Mouse (Mus musculus): ENCODE results near the gene Pcsk2.

Pcsk2 gene

DNA sequence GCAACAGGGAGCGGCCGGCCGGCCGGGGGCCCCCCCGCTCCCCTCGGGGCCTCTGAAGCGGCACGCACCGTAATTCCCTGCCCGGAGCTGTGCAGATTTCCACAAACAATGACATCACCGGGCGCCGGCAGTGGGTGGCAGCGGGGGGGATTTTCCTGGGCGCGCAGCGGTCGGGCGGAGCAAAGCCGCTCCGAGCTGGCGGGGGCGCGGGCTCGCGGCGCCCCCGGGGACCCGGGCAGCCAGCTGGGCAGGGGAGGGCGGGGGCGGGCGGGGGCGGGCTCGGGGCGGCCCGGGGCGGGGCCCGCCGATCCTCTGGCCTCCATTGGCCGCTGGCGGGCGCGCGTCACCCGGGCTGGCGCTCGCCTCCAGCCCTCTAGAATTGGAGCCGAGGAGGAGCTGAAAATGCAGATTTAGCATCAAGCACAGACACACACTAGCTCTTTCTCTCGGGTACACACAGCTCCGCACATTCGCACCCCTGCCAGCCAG is at the start of gene Pcsk2:
TSS of gene Pcsk2 (plus strand) at position 399 of the 489 bp plus-strand sequence.
- in situ Hi-C loops (cut with MboI; ENCODE audit: low pct_unique_long_range_greater_than_20kb in 1 of 2, low sequenced_read_pairs in 2 of 2, unreplicated experiment in 1 of 2) = loop anchor here in 1 of 2 experiments (25.0 kb wide), 2 partner anchors 166 to 434 kb away; no protein-coding TSS in a partner anchor

DNA sequence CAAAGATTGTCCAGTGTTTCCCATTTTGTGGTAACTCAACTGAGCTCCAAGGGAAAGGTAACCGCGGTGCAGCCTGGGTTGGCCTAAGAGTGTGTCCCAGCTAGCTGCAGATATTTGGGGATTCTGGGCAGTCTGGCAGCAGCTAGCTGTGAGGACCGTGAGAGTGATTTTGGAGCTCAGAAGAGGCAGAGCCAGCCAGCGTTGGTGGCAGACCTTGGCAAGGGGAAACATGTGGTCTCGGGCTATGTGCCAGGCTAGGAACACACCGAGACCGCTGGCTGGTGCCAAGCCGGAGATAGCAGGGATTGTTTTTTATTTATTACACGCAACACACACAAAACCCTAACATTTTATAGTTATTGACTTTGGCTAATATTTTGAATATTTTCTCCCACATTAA is 45.1 kb upstream of the Pcsk2 start:
- in situ Hi-C loops (cut with MboI; ENCODE audit: low pct_unique_long_range_greater_than_20kb in 1 of 2, low sequenced_read_pairs in 2 of 2, unreplicated experiment in 1 of 2) = no loop called here

DNA sequence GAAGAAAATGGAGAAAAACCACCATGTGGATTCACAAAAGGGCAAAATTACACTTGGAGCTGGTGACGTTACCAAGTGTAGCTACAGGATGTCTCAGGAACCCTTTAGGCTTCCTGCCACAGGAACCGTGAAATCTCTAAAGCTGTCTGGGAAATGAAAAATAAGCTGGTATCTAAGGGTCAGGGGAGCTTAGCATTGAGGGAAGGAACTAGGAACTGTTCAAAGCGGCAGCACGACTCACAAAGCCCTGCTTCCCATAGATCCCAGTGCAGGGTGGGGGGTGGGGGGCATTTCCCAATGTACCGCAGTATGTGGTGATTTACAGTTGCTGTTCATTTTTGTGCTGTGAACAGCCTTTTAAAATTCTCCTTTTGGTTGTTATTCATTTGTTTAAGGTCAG is 44.2 kb upstream of the Pcsk2 start:
- in situ Hi-C loops (cut with MboI; ENCODE audit: low pct_unique_long_range_greater_than_20kb in 1 of 2, low sequenced_read_pairs in 2 of 2, unreplicated experiment in 1 of 2) = no loop called here

DNA sequence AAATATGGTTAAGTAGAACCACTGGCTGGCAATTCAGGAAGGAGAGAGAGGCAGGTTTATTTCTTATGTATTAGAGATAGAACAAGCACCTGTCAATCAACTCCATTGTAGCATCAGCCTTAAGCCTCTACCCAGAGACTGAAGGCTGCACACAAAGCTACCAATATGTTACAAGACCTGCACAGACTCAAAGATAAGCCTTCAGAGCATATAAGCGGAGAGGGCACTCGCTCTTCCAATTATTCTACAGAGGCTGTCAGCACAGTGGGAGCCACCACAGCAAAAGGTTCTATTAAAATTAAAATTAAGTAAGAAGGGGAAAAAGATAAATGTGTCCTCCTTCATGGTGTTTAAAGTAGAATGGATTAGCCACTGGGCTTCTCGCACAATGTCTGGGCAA is 43.8 kb upstream of the Pcsk2 start:
- in situ Hi-C loops (cut with MboI; ENCODE audit: low pct_unique_long_range_greater_than_20kb in 1 of 2, low sequenced_read_pairs in 2 of 2, unreplicated experiment in 1 of 2) = no loop called here

DNA sequence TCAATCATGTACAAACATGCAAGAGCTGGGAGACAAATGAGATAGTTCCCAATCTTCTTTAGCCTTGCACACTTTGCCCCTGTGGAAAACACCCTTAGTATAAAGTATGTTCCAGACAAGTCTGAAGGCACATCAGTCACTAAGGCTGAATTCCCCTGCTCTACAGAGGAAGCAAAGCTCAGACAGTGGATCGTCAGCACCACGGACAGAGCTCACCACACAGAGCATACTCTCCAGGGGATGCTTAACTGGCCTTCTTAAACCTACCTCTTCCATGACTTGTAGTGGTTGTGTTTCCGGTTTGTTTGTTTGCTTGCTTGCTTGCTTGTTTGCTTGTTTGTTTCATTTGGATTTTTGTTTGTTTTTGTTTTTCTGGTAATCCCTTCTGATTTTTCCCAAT is 9.5 kb upstream of the Pcsk2 start:
- in situ Hi-C loops (cut with MboI; ENCODE audit: low pct_unique_long_range_greater_than_20kb in 1 of 2, low sequenced_read_pairs in 2 of 2, unreplicated experiment in 1 of 2) = loop anchor here in 1 of 2 experiments (25.0 kb wide), 2 partner anchors 176 to 424 kb away; no protein-coding TSS in a partner anchor

DNA sequence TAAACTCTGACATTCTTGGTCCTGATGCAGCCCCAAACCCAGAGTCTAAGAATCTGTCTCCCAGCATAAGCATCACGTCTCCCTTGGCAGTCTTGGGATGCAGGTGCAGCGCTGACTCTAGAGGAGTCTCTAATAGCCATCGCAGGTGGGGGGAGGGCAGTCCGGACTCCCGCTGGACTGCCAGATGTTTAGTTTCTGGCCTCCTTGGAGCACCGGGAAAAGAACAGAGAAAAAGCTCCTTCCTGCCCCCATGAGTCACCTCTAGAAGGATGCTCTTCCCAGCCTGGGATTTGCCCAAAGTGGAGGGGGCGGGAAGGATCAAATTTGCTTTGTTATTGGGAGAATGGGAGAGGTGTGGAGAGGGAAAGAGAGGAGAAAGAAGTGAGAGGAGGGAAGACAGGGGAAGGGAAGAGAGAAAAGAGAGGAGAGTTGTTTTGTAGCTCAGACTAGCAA is 631 bp upstream of the Pcsk2 start:
- in situ Hi-C loops (cut with MboI; ENCODE audit: low pct_unique_long_range_greater_than_20kb in 1 of 2, low sequenced_read_pairs in 2 of 2, unreplicated experiment in 1 of 2) = loop anchor here in 1 of 2 experiments (25.0 kb wide), 2 partner anchors 167 to 433 kb away; no protein-coding TSS in a partner anchor

DNA sequence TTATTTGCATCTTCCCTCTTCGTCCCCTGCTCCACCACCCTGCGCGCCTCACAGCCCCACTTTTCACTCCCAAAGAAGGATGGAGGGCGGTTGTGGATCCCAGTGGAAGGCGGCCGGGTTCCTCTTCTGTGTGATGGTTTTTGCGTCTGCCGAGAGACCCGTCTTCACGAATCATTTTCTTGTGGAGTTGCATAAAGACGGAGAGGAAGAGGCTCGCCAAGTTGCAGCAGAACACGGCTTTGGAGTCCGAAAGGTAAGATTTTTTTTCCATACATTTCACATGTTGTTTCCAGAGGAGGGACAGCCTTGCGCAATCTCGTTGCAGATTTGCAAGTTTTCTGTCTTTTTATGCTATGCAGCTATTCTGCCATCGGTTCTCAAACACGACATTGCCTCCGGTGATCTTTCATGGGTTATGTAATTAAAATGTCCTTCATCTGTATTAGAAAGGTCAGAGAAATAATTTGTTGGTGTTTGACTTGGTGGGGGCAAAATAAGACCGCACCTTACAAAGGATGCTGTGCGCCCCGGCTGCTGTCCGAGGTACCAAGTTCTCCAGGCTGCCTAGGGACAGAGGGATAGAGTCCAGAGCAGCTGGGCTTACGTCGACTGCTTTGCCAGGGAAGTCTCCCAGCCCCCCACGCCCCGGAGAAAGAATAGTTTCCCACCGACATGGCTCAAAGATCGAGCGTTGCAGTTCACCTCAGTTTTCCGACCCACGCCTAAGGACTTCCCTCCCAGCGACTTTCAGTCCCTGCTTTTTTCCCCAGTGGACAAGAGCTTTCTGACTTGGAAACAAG is 656 bp downstream of the Pcsk2 start:
- in situ Hi-C loops (cut with MboI; ENCODE audit: low pct_unique_long_range_greater_than_20kb in 1 of 2, low sequenced_read_pairs in 2 of 2, unreplicated experiment in 1 of 2) = loop anchor here in 1 of 2 experiments (25.0 kb wide), 2 partner anchors 166 to 434 kb away; no protein-coding TSS in a partner anchor

DNA sequence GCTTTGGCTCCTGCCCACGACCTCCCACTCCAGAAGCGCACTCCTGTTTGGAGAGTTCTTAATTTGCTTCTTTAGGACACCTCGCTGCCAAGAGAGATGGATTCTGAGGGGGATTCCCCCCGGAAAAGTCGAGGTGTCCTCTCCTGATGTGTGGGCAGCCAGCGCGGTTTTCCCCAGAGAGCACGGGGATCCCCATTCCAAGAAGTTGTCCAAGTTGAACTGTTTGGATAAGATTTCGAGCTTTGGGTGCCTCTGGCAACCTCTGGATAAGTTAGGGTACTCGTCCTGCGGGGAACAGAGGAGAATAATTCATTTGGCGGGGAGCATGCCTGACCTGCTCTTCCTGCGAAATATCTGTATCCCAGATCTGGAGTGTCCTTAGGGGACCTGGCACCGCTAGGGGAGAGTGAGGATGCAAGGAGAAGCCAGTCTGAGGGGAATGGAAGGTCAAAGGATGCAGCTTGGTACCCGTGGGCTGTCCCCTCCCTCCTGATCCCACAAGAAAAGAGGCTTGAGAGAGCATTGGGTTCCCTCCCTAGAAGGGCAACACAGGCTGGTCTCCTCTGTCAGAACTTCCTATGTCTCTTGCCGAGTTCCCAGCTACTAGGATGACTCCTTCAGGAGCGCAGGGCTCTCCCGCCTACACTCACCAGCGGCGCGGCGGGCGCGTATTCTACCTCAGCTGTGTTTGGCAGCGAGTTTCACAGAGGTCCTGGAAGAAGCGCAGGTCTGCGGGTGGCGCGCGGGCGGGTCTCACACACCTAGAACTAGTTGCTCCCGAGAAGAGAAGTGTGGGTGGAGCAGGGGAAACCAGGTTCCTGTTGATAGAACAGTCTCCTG is 1.5 kb downstream of the Pcsk2 start:
- in situ Hi-C loops (cut with MboI; ENCODE audit: low pct_unique_long_range_greater_than_20kb in 1 of 2, low sequenced_read_pairs in 2 of 2, unreplicated experiment in 1 of 2) = loop anchor here in 1 of 2 experiments (25.0 kb wide), 2 partner anchors 165 to 435 kb away; no protein-coding TSS in a partner anchor

DNA sequence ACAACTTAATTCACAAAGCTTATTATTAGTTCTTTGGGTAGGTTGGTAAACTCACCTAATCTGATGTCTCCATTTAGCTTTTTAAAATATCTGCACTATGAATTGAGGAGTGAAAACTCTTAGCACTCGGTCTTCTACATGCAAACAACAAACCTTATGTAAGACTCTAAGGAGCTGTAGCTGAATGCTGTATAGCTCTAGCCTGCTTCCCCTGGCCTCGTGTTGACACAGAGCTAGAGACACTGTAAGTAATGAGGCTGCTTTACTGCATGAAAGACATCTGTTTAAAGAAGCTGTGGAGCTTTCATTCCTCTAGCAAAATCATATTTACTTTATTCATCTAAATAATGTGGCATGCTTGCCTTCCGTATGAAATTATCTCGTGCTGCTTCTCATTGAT is 14.4 kb downstream of the Pcsk2 start:
- in situ Hi-C loops (cut with MboI; ENCODE audit: low pct_unique_long_range_greater_than_20kb in 1 of 2, low sequenced_read_pairs in 2 of 2, unreplicated experiment in 1 of 2) = no loop called here

DNA sequence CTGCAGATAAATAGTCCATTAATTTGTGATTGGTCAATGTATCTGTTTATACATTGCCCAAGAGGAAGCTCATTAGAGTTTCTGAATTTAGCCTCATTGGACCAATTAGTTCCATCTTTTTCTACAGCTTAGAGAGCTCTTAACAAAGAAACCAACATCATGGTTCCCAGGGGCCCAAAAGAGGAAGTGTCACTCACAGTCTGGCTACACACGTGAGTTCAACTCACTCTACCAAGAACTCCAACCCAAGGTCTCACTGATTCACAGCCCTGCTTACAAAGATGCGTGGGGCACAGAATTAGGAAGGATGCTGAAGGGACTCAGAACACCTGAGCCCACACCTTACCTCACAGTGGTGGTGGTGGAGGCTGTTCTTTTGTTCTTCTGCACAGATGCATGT is 19.1 kb downstream of the Pcsk2 start:
- in situ Hi-C loops (cut with MboI; ENCODE audit: low pct_unique_long_range_greater_than_20kb in 1 of 2, low sequenced_read_pairs in 2 of 2, unreplicated experiment in 1 of 2) = no loop called here

DNA sequence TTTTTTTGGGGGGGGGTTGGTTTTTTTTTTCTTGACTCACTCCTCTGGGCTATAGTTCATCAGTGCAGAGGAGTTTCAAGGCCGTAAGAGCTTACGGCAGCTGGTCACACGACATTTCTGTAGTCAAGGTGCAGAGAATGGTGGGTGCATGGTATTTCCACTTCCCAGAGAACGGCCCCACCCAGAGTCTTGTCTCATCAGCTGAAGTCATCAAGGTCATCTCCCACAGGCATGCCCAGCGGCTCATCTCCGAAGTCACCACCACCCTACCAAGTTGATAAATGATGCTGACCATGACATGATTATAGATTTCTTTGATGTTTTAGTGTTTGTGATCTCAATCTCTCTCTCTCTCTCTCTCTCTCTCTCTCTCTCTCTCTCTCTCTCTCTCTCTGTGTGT is 20.0 kb downstream of the Pcsk2 start:
- in situ Hi-C loops (cut with MboI; ENCODE audit: low pct_unique_long_range_greater_than_20kb in 1 of 2, low sequenced_read_pairs in 2 of 2, unreplicated experiment in 1 of 2) = no loop called here

DNA sequence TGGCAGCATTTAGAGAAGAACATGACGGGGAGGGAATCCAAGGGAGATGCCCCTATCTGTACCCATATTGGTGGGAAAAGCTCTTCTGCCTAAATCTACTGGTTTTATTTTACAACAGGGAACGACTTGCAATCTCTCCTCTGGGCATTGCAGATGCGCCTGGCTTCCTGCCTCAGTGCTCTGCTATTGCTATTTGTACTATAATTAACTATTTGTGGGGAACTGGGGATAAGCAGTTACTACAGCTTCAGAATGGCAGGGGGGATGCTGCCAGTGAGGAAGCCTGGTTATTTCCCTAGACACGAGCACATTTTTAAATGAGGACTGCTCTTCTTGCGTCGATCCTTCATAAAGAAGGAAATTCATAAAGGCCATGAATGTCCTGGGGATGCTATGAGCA is 39.4 kb downstream of the Pcsk2 start:
- in situ Hi-C loops (cut with MboI; ENCODE audit: low pct_unique_long_range_greater_than_20kb in 1 of 2, low sequenced_read_pairs in 2 of 2, unreplicated experiment in 1 of 2) = no loop called here

DNA sequence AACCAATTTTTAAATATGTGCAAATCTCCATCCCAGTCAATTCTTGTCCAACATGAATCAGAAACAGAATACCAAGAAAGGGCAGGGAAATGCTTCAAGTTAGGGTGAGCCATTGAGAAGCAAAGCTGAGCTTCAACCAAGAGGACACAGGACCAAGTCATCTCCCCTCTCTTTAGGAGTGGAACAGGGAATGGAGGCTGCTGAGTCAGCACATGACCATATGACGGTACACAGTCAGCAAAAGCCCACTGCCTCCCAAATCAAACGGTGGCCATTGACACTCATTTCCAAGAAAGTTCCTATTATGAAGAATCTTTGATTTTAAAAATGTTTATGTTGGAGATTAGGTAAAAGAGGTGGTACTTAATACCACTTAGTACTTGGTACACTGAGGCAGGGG is 44.4 kb downstream of the Pcsk2 start:
- in situ Hi-C loops (cut with MboI; ENCODE audit: low pct_unique_long_range_greater_than_20kb in 1 of 2, low sequenced_read_pairs in 2 of 2, unreplicated experiment in 1 of 2) = no loop called here

DNA sequence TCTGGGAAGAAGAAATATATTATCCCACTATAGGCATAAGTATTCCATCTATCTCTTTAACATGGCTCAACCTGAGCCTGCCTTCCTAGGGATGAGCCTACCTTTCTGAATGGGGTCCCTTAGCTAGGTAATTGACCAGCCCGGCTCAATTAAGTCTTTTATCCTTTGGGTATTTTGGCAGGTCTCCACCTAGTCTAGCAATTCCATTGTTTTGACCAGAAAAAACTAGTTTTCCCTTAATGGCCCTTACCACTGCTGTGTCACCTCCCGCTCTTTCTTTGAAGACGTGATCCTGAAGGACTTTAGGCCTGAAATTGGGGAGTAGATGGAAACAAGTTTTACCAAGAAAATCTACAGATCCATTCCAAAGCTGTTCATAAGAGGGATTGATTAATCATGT is 57.1 kb downstream of the Pcsk2 start:
- in situ Hi-C loops (cut with MboI; ENCODE audit: low pct_unique_long_range_greater_than_20kb in 1 of 2, low sequenced_read_pairs in 2 of 2, unreplicated experiment in 1 of 2) = no loop called here

DNA sequence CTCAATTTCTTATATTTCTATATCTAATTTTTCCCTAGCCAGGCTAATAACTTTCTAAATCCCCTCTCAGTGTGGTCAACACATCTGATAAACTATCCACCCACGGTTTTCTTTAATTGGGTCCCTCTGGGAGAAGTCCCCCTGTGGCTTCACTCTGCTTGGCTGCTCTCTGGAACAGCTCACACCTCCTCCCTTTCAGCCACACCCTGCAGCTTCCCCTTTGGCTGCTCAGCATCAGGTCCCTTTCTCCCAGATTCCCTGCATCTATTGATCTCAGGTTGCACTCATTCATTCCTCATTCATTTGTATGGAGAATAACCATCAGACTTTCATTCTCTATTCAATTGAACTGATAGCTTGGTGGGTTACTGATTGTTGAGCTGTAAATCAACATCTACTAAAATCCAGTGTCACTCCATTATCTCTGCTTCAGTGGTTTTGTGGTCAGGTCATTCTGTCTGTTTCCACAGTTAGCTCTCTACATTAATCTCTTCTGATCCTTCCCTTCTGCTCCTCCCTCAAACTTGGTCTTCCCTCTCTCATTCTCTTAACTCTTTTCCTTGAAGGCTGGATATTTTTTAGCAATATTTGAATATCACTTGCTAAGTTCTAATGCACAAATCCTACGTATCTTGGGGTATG is 58.0 kb downstream of the Pcsk2 start:
- in situ Hi-C loops (cut with MboI; ENCODE audit: low pct_unique_long_range_greater_than_20kb in 1 of 2, low sequenced_read_pairs in 2 of 2, unreplicated experiment in 1 of 2) = no loop called here

DNA sequence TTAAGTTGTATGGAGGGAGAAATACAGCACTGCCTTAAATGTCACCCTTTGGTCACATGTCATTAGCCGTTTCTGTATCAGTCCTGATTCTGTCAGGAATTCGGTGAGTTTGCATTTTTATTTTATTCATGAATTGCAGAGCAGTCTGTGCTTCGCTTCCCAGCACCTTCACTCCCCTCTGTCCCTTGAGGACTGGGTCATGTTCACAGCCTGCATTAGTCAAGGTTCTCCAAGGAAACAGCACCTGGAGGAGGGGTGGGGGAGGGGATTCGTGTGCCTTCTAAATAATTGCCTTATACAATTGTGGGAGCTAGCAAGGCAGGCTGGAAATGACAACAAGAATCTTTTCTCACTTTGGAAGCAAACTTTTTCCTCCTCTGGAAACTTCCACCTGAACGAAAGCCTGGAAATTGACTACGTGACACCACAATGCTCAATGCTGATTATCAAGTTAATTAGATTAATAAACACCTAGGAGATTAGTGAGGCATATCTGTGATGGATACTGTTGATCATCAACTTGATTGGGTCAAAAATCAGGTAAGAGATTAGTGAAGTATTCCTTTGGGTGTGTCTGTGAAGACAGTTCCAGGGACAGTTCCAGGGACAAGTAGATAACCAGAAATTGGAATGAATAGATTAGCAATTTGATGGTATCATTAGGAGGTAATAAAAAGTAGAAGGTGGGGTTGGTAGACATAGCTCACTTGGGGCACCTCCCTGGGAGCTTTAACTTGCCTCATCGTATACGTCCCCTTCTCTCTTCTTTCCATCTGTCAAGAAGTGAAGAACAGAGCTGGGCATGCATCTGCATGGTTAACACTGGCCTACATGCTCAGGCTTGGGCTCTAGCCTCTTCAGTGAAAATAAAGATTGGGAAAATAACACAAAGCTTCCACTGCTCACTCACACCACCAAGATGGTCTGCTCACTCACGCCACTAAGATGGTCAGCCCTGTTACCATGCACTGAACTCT is 64.7 kb downstream of the Pcsk2 start:
- in situ Hi-C loops (cut with MboI; ENCODE audit: low pct_unique_long_range_greater_than_20kb in 1 of 2, low sequenced_read_pairs in 2 of 2, unreplicated experiment in 1 of 2) = no loop called here

DNA sequence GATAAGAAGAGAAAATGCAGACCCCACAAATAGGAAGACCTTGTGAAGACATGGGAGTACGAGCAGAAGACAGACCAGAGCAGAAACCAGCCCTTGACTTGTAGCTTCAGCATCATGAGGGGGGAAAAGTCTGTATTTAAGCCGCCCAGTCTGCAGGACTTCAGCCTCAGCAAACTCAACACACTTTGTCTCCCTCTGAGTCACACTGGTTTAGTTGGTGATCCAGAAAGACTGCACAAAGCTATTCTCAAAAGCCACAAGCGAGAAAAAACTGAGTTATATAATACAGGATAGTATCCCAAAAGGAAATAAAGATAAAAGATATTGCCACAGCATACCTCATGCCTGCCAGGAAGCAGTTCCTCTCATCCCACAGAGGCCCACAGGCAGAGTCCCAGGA is 67.5 kb downstream of the Pcsk2 start:
- in situ Hi-C loops (cut with MboI; ENCODE audit: low pct_unique_long_range_greater_than_20kb in 1 of 2, low sequenced_read_pairs in 2 of 2, unreplicated experiment in 1 of 2) = no loop called here

DNA sequence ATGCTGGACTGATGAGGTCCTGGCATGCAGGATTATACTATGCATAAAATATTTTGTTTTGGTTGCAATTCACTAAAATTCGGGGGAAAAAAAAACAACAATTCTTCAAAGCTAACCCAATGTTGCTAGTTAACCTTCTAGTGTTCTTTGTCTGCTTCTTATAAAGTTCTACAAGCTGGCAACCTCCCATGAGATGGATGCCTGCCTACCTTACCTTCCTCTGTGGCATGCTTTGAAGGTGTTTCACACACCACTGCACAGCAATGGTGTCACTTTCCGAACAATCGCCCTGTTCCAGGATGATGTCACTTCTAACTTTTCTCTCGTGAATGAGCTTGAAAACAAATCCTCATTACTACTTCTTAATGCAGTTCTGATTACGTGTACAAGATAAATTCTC is 68.8 kb downstream of the Pcsk2 start:
- in situ Hi-C loops (cut with MboI; ENCODE audit: low pct_unique_long_range_greater_than_20kb in 1 of 2, low sequenced_read_pairs in 2 of 2, unreplicated experiment in 1 of 2) = no loop called here
